Mouse (Mus musculus) kidney, adult 8-10 months (tissue): ENCODE results near the gene Tspan9.

Experiments
- DNase-seq, 2 experiments: peaks; one replicate each; pipeline ENCODE4 v3.0.0; 2022

Tspan9 gene

DNA sequence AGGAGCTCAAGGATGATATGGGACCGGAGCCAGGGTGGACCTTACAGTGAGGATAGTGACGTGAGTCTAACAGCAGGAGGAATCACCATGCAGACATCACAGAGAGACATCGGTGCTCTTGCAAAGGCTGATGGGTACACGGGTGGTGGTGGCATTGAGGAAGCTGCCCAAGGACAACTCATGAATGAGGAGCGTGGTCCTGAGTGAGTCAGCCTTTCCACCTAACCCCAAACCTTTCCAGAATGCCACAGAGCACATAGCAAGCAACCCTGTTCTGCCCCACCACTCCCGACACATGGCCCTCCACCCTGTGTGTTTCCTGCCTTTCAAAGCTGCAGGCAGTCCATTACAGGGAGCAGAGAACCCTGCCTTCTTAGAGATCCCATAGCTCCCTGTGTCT is 223.9 kb downstream of the Tspan9 start:
- DNase-seq, result no peak

GRCm38 (mm10) chr6:127917712-127918111 is 225.7 kb downstream of the Tspan9 start:
- DNase-seq, result no peak

- DNase-seq, result no peak
These were observed 226.4 kb downstream of the Tspan9 start for GRCm38 (mm10) chr6:127916993-127917392.

DNA sequence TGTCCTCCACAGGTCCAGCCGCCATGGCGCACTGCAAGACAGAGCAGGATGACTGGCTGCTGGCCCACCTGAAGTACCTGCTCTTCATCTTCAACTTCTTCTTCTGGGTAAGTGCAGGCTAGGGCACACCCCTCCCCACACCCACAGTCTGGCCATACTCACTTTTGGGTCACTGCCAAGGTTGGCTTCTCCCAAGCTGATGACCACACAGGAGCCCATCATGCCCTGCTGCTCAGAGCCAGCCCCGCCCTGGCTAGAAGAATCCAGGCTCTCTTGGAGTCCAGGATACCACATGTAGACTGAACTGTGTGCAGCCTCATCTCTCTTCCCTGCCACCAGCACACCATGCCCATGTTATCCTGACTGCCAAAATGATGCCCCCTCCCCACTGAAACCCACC is 230.5 kb downstream of the Tspan9 start:
- DNase-seq, result no peak

GRCm38 (mm10) chr6:127911687-127912086 is 231.7 kb downstream of the Tspan9 start:
- DNase-seq, result no peak
